Mouse (Mus musculus) skeletal muscle tissue, postnatal 0 days (tissue): ENCODE data around the gene Cdk5r1. TPM values are rescaled to one million over a fixed set of nuclear protein-coding genes. Genes with fewer than 3 reads are reported as not detected.

Experiments used
- polyA plus RNA-seq: library from polyadenylated mRNA; unstranded; fragments of >200 nt; fragmentation: Nextera tagmentation; extraction: Ambion mirVana; gene quantifications from 2 replicates; pipeline ENCODE4 v1.2.1, GENCODE M21; 2015

The Cdk5r1 gene
- polyA plus RNA-seq = 4.5 and 4.6 TPM in 2 replicates

GRCm38 (mm10) chr11:80476222-80477189 is at the start of gene Cdk5r1:
Gene Cdk5r1 (plus strand): TSS chr11:80477023.

GRCm38 (mm10) chr11:80428381-80429008 is 48.3 kb upstream of the Cdk5r1 start, which contains the start of gene Psmd11:
Gene Psmd11 (plus strand): TSS chr11:80428615.

Other genes with a start within 250 kb of the Cdk5r1 start
- 2.6 and 2.7 TPM in 2 replicates for gene Rhbdl3, start 176.1 kb upstream of the Cdk5r1 start, polyA plus RNA-seq
- gene 5730455P16Rik, start 99.0 kb upstream of the Cdk5r1 start, polyA plus RNA-seq = 22.9 and 24.2 TPM in 2 replicates
- gene Zfp207, start 93.7 kb upstream of the Cdk5r1 start, polyA plus RNA-seq = 98.9 and 101 TPM in 2 replicates
- gene Psmd11, start 48.4 kb upstream of the Cdk5r1 start, polyA plus RNA-seq = 229 and 236 TPM in 2 replicates